Mouse (Mus musculus) CH12.LX (cell line): ENCODE results near the gene Ece1. TPM values are rescaled to one million over a fixed set of nuclear protein-coding genes. Genes with fewer than 3 reads are reported as not detected.
A peak's percentile ranks its signal among the peaks of the same experiment; 100 is the strongest.

ENCODE experiments used
- DNase-seq: peaks from one replicate; pipeline ENCODE4 v3.0.0-alpha.2; 2013; ENCODE audit errors: extremely low read depth
- H3K27ac ChIP-seq: 2 replicates; pipeline ENCODE4 v1.5.1; 2012; ENCODE audit warnings: low read depth, mild to moderate bottlenecking, control low read depth, moderate library complexity; ENCODE audit not compliant: insufficient read depth
- H3K27me3 ChIP-seq: replicated peaks from 2 replicates; pipeline ENCODE3; 2012; ENCODE audit warnings: inconsistent platforms
- H3K36me3 ChIP-seq, 2 experiments: replicated peaks in 1 of 2; 2 replicates each; pipeline versions ENCODE3 to v1.6.1; 2012; ENCODE audit warnings: inconsistent platforms in 1 of 2, low read length in 1 of 2, mild to moderate bottlenecking in 1 of 2, mixed read lengths in 1 of 2, moderate library complexity in 1 of 2; ENCODE audit not compliant: control insufficient read depth in 1 of 2, insufficient read depth in 1 of 2
- H3K4me1 ChIP-seq, 2 experiments: 2 replicates each; pipeline ENCODE4 v1.6.1; 2012; ENCODE audit warnings: inconsistent platforms in 1 of 2, moderate library complexity in 1 of 2; ENCODE audit not compliant: insufficient read depth in 2 of 2, control insufficient read depth in 1 of 2
- H3K4me2 ChIP-seq: 2 replicates; pipeline ENCODE4 v1.6.1; 2012; ENCODE audit warnings: low read depth, mild to moderate bottlenecking, control low read depth; ENCODE audit not compliant: poor library complexity, insufficient read depth, severe bottlenecking
- H3K4me3 ChIP-seq, 3 experiments: fragments of 150-350 bp in 1 of 3; sonication (generic) in 1 of 3; replicated peaks in 1 of 3; 2 replicates each; pipeline versions ENCODE3 to v1.5.1; 2011 to 2012; ENCODE audit warnings: low read depth in 2 of 3, low read length in 2 of 3, mild to moderate bottlenecking in 2 of 3, moderate library complexity in 2 of 3, control low read depth in 1 of 3, improper control_type of control experiment in 1 of 3, inconsistent platforms in 1 of 3, mixed read lengths in 1 of 3; ENCODE audit not compliant: poor library complexity in 1 of 3
- H3K79me2 ChIP-seq: replicated peaks from 2 replicates; pipeline ENCODE4 v1.6.1; 2012; ENCODE audit warnings: mild to moderate bottlenecking, moderate library complexity; ENCODE audit not compliant: control insufficient read depth, poor library complexity, insufficient read depth, severe bottlenecking; ENCODE audit errors: extremely low read depth
- H3K9ac ChIP-seq: 2 replicates; pipeline ENCODE4 v1.6.1; 2012; ENCODE audit warnings: low read depth, mild to moderate bottlenecking, control low read depth, moderate library complexity; ENCODE audit not compliant: insufficient read depth
- H3K9me3 ChIP-seq: replicated peaks from 2 replicates; pipeline ENCODE3; 2012; ENCODE audit warnings: low read length, inconsistent platforms, mixed read lengths
- CHD1 ChIP-seq: IDR thresholded peaks from 2 replicates; pipeline ENCODE4 v1.6.1; 2012; ENCODE audit warnings: low read depth, low read length, improper control_type of control experiment, inconsistent platforms
- CTCF ChIP-seq, 2 experiments: IDR thresholded peaks in 1 of 2; conservative IDR thresholded peaks in 1 of 2; 2 replicates each; pipeline ENCODE4 v1.5.1; 2011 to 2012; ENCODE audit warnings: low read depth in 2 of 2, low read length in 2 of 2, improper control_type of control experiment in 1 of 2, inconsistent platforms in 1 of 2, mild to moderate bottlenecking in 1 of 2, moderate library complexity in 1 of 2
- ETS1 ChIP-seq: conservative IDR thresholded peaks from 2 replicates; pipeline ENCODE4 v1.6.1; 2012; ENCODE audit warnings: low read depth, mild to moderate bottlenecking, inconsistent platforms, low read length, improper control_type of control experiment, moderate library complexity
- HCFC1 ChIP-seq: IDR thresholded peaks from 2 replicates; pipeline ENCODE4 v1.6.1; 2012; ENCODE audit warnings: low read depth, mild to moderate bottlenecking, inconsistent platforms, low read length, improper control_type of control experiment
- IRF4 ChIP-seq: IDR thresholded peaks from 2 replicates; pipeline ENCODE4 v1.6.1; 2014; ENCODE audit warnings: low read depth, mild to moderate bottlenecking, inconsistent platforms, low read length, improper control_type of control experiment
- KAT2A ChIP-seq: IDR thresholded peaks from 2 replicates; pipeline ENCODE4 v1.6.1; 2012; ENCODE audit warnings: low read length, improper control_type of control experiment, inconsistent platforms; ENCODE audit not compliant: insufficient replicate concordance
- MAFK ChIP-seq: IDR thresholded peaks from 2 replicates; pipeline ENCODE4 v1.6.1; 2011; ENCODE audit warnings: low read length, improper control_type of control experiment; ENCODE audit not compliant: insufficient replicate concordance
- MXI1 ChIP-seq: IDR thresholded peaks from 2 replicates; pipeline ENCODE4 v1.6.1; 2011; ENCODE audit warnings: mild to moderate bottlenecking, low read depth, low read length, improper control_type of control experiment
- POLR2A ChIP-seq: IDR thresholded peaks from 2 replicates; pipeline ENCODE4 v1.6.1; 2011; ENCODE audit warnings: low read depth, mild to moderate bottlenecking, improper control_type of control experiment, low read length
- POLR2AphosphoS2 ChIP-seq: IDR thresholded peaks from 2 replicates; pipeline ENCODE4 v1.6.1; 2011; ENCODE audit warnings: low read depth, low read length, improper control_type of control experiment
- RAD21 ChIP-seq: IDR thresholded peaks from 2 replicates; pipeline ENCODE4 v1.6.1; 2011; ENCODE audit warnings: low read depth, mild to moderate bottlenecking, low read length, improper control_type of control experiment, moderate library complexity
- RCOR1 ChIP-seq: conservative IDR thresholded peaks from 2 replicates; pipeline ENCODE4 v1.6.1; 2012; ENCODE audit warnings: low read depth, mild to moderate bottlenecking, inconsistent platforms, low read length, improper control_type of control experiment
- SIN3A ChIP-seq: IDR thresholded peaks from 2 replicates; pipeline ENCODE4 v1.6.1; 2012; ENCODE audit warnings: low read length, improper control_type of control experiment, inconsistent platforms
- SMC3 ChIP-seq: IDR thresholded peaks from 2 replicates; pipeline ENCODE4 v1.6.1; 2011; ENCODE audit warnings: low read depth, low read length, improper control_type of control experiment
- TBP ChIP-seq: conservative IDR thresholded peaks from 2 replicates; pipeline ENCODE4 v1.6.1; 2011; ENCODE audit warnings: low read depth, low read length, improper control_type of control experiment
- TCF12 ChIP-seq: IDR thresholded peaks from 2 replicates; pipeline ENCODE4 v1.6.1; 2014; ENCODE audit warnings: low read depth, mild to moderate bottlenecking, inconsistent platforms, low read length, improper control_type of control experiment
- USF1 ChIP-seq: IDR thresholded peaks from 2 replicates; pipeline ENCODE4 v1.6.1; 2014; ENCODE audit warnings: low read depth, mild to moderate bottlenecking, inconsistent platforms, low read length, improper control_type of control experiment
- ZMIZ1 ChIP-seq: IDR thresholded peaks from 2 replicates; pipeline ENCODE4 v1.6.1; 2012; ENCODE audit warnings: low read depth, mild to moderate bottlenecking, inconsistent platforms, low read length, improper control_type of control experiment
- dilution Hi-C: fragments of 300-500 bp; cut with MboI; formaldehyde crosslinking; loops from 2 replicates; pipeline ENCODE4 v1.14.3; 2020; ENCODE audit warnings: low sequenced_read_pairs; ENCODE audit not compliant: extremely low pct_unique_long_range_greater_than_20kb, extremely low pct_ligation_motif_present
- in situ Hi-C: fragments of 300-500 bp; cut with MboI; formaldehyde crosslinking; loops from 3 replicates; pipeline ENCODE4 v1.14.3; 2019; ENCODE audit warnings: low sequenced_read_pairs, low pct_ligation_motif_present, low pct_unique_long_range_greater_than_20kb, mixed read lengths
- polyA plus RNA-seq: library from polyadenylated mRNA; unstranded; fragments of >175 nt; gene quantifications from 2 replicates; pipeline ENCODE4 v1.2.1, GENCODE M21; 2012; ENCODE audit warnings: low read depth; ENCODE audit not compliant: insufficient read length
- total RNA-seq, 2 experiments: library from RNA; depleted of rRNA; stranded (reverse); fragments of 300-350 nt in 1 of 2; fragments of >200 nt in 1 of 2; gene quantifications; 2 replicates each; pipeline ENCODE4 v1.2.3; 2012 to 2014

Gene Ece1
- total and polyA plus RNA-seq, 3 experiments, result 0.12 to 10.0 (median 0.16) TPM

- no peak for TF ChIP-seq POLR2AphosphoS2
- no peak for TF ChIP-seq ETS1
- no peak for TF ChIP-seq RCOR1
- no peak for TF ChIP-seq MAFK
- TF ChIP-seq MXI1, result no peak
- TF ChIP-seq TCF12, result no peak
- no peak for TF ChIP-seq POLR2A
- TF ChIP-seq CHD1, result no peak
- TF ChIP-seq RAD21, result no peak
- no peak for TF ChIP-seq HCFC1
- no peak for TF ChIP-seq KAT2A
- no peak for TF ChIP-seq CTCF (conservative IDR thresholded peaks at IDR 0.05 in 1 of 2, IDR thresholded peaks at IDR 0.05 in 1 of 2; ENCODE audit: low read depth in 2 of 2, low read length in 2 of 2)
- no peak for TF ChIP-seq USF1
- no peak for TF ChIP-seq ZMIZ1
- TF ChIP-seq TBP, result no peak
- TF ChIP-seq SIN3A, result no peak
- TF ChIP-seq, all 38 proteins: peak for 0
- Histone ChIP-seq H3K4me2 (no peak overlapping the region), H3K9me3 (no peaks in the 10 kb centered on the region), H3K36me3 (no peaks in the 10 kb centered on the region), H3K79me2 (no peaks in the 10 kb centered on the region), H3K27ac (no peak overlapping the region), H3K4me1 (peaks cover 5 to 10% of the 10 kb centered on the region in 2 experiments; a peak in 2 of 4 replicates), H3K4me3 (no peak overlapping the region), H3K9ac (no peak overlapping the region), H3K27me3 (peaks cover 80% of the 10 kb centered on the region)
- in situ Hi-C loops, result no loop called here
- no peak for DNase-seq
- dilution Hi-C loops, result no loop called here
These were observed 5.2 kb downstream of the Ece1 start for GRCm38 (mm10) chr4:137867225-137867624.

- H3K36me3 ChIP-seq, result no peaks in the 10 kb centered on the region
- no peak overlapping the region for H3K9ac ChIP-seq
- dilution Hi-C loops, result no loop called here
- H3K79me2 ChIP-seq, result no peaks in the 10 kb centered on the region
- H3K27ac ChIP-seq, result no peak overlapping the region
- TF ChIP-seq IRF4, result no peak
- TF ChIP-seq SMC3, result peak; percentile 8; the same call in 1 of the 2 replicates
- no peak for TF ChIP-seq TBP
- no peak for TF ChIP-seq KAT2A
- peak in 1 of 2 experiments; percentile 39; a peak in 2 of 4 replicates for TF ChIP-seq CTCF (conservative IDR thresholded peaks at IDR 0.05 in 1 of 2, IDR thresholded peaks at IDR 0.05 in 1 of 2; ENCODE audit: low read depth in 2 of 2, low read length in 2 of 2)
- no peak overlapping the region for H3K4me3 ChIP-seq
- H3K9me3 ChIP-seq, result no peaks in the 10 kb centered on the region
- in situ Hi-C loops, result no loop called here
- H3K4me1 ChIP-seq, result peaks cover 5 to 10% of the 10 kb centered on the region in 2 experiments; a peak in 2 of 4 replicates
- no peak overlapping the region for H3K4me2 ChIP-seq
- DNase-seq, result no peak
- H3K27me3 ChIP-seq, result peaks cover 79% of the 10 kb centered on the region
These were observed 5.7 kb downstream of the Ece1 start for GRCm38 (mm10) chr4:137867675-137868257.
